Mouse (Mus musculus) granulocyte monocyte progenitor cell, adult 5-6 weeks (primary cell): ENCODE data around the gene Gm10320. TPM values are rescaled to one million over a fixed set of nuclear protein-coding genes. Genes with fewer than 3 reads are reported as not detected.

Experiments
- ATAC-seq: replicated peaks from 2 replicates; pipeline ENCODE4 v1.8.0; 2016; ENCODE audit warnings: mild to moderate bottlenecking, moderate TSS enrichment, inconsistent platforms; ENCODE audit not compliant: poor library complexity, severe bottlenecking
- total RNA-seq, 2 experiments: library from RNA; stranded (forward) in 1 of 2; stranded (reverse) in 1 of 2; fragments of 200-712, 200-1000 nt in 1 of 2; fragments of >200 nt in 1 of 2; fragmentation: Nextera tagmentation in 1 of 2; gene quantifications; 2 replicates each; pipeline ENCODE4 v1.2.3; 2014 to 2017

The Gm10320 gene
- 2.2 and 5.0 TPM in 2 replicates for total RNA-seq (2014; fragmentation: Nextera tagmentation)
- total RNA-seq (2017) = 2.2 and 3.5 TPM in 2 replicates

- ATAC-seq = no peak
Observed at GRCm38 (mm10) chr13:98491909-98492308, at the start of gene Gm10320. TSS of gene Gm10320 (minus strand) at chr13:98492001.

- ATAC-seq = no peak
Observed at GRCm38 (mm10) chr13:98541601-98542000, 49.8 kb upstream of the Gm10320 start.

- ATAC-seq = no peak
Observed at GRCm38 (mm10) chr13:98540206-98540605, 48.4 kb upstream of the Gm10320 start.

- ATAC-seq = no peak
Observed at GRCm38 (mm10) chr13:98539311-98539710, 47.5 kb upstream of the Gm10320 start.

GRCm38 (mm10) chr13:98538587-98538986 is 46.8 kb upstream of the Gm10320 start:
- no peak for ATAC-seq

- ATAC-seq = no peak
Observed at GRCm38 (mm10) chr13:98534913-98535262, 43.1 kb upstream of the Gm10320 start.

GRCm38 (mm10) chr13:98534190-98534912 is 42.5 kb upstream of the Gm10320 start:
- no peak for ATAC-seq

GRCm38 (mm10) chr13:98533415-98533814 is 41.6 kb upstream of the Gm10320 start:
- no peak for ATAC-seq

GRCm38 (mm10) chr13:98532699-98533375 is 41.0 kb upstream of the Gm10320 start:
- no peak for ATAC-seq

- ATAC-seq = no peak
Observed at GRCm38 (mm10) chr13:98531976-98532375, 40.2 kb upstream of the Gm10320 start.

- ATAC-seq = no peak
Observed at GRCm38 (mm10) chr13:98531306-98531705, 39.5 kb upstream of the Gm10320 start.

- ATAC-seq = no peak
Observed at GRCm38 (mm10) chr13:98523719-98524316, 32.0 kb upstream of the Gm10320 start.

- no peak for ATAC-seq
Observed at GRCm38 (mm10) chr13:98518341-98518740, 26.5 kb upstream of the Gm10320 start.

- ATAC-seq = no peak
Observed at GRCm38 (mm10) chr13:98517666-98518065, 25.9 kb upstream of the Gm10320 start.

- ATAC-seq = no peak
Observed at GRCm38 (mm10) chr13:98516985-98517384, 25.2 kb upstream of the Gm10320 start.

GRCm38 (mm10) chr13:98512066-98512465 is 20.3 kb upstream of the Gm10320 start:
- no peak for ATAC-seq

GRCm38 (mm10) chr13:98507656-98508055 is 15.9 kb upstream of the Gm10320 start:
- no peak for ATAC-seq

GRCm38 (mm10) chr13:98506496-98506895 is 14.7 kb upstream of the Gm10320 start:
- no peak for ATAC-seq

- ATAC-seq = no peak
Observed at GRCm38 (mm10) chr13:98505989-98506388, 14.2 kb upstream of the Gm10320 start.

- ATAC-seq = no peak
Observed at GRCm38 (mm10) chr13:98505489-98505857, 13.7 kb upstream of the Gm10320 start.

- ATAC-seq = peak; percentile 52
Observed at GRCm38 (mm10) chr13:98504661-98505488, 13.1 kb upstream of the Gm10320 start.
